Mouse (Mus musculus): Measurements from ENCODE around the gene Pbx1.

Gene Pbx1

GRCm38 (mm10) chr1:168295782-168296181 is 136.3 kb downstream of the Pbx1 start:
- no peak for DNase-seq

- DNase-seq, result no peak
Measured at GRCm38 (mm10) chr1:168293673-168294072, 138.4 kb downstream of the Pbx1 start.

- no peak for DNase-seq
Measured at GRCm38 (mm10) chr1:168292106-168292505, 140.0 kb downstream of the Pbx1 start.

GRCm38 (mm10) chr1:168291643-168292040 is 140.4 kb downstream of the Pbx1 start:
- no peak for DNase-seq

- no peak for DNase-seq
Measured at GRCm38 (mm10) chr1:168291001-168291642, 140.9 kb downstream of the Pbx1 start.

- DNase-seq, result no peak
Measured at GRCm38 (mm10) chr1:168290236-168290985, 141.7 kb downstream of the Pbx1 start.

- no peak for DNase-seq
Measured at GRCm38 (mm10) chr1:168288891-168289545, 143.1 kb downstream of the Pbx1 start.

- DNase-seq, result no peak
Measured at GRCm38 (mm10) chr1:168287843-168288591, 144.1 kb downstream of the Pbx1 start.

- DNase-seq, result no peak
Measured at GRCm38 (mm10) chr1:168286862-168287650, 145.0 kb downstream of the Pbx1 start.

- DNase-seq, result no peak
Measured at GRCm38 (mm10) chr1:168284566-168285141, 147.4 kb downstream of the Pbx1 start.

- no peak for DNase-seq
Measured at GRCm38 (mm10) chr1:168283841-168284565, 148.1 kb downstream of the Pbx1 start.

GRCm38 (mm10) chr1:168283421-168283820 is 148.6 kb downstream of the Pbx1 start:
- no peak for DNase-seq

- DNase-seq, result no peak
Measured at GRCm38 (mm10) chr1:168275678-168276077, 156.4 kb downstream of the Pbx1 start.

- DNase-seq, result no peak
Measured at GRCm38 (mm10) chr1:168274296-168274695, 157.8 kb downstream of the Pbx1 start.

- DNase-seq, result no peak
Measured at GRCm38 (mm10) chr1:168272091-168272490, 160.0 kb downstream of the Pbx1 start.

GRCm38 (mm10) chr1:168271207-168271606 is 160.9 kb downstream of the Pbx1 start:
- DNase-seq, result no peak

GRCm38 (mm10) chr1:168268751-168269623 is 163.1 kb downstream of the Pbx1 start:
- no peak for DNase-seq

GRCm38 (mm10) chr1:168268224-168268623 is 163.8 kb downstream of the Pbx1 start:
- DNase-seq, result no peak

GRCm38 (mm10) chr1:168265594-168266390 is 166.3 kb downstream of the Pbx1 start:
- DNase-seq, result no peak

Data from thymus, postnatal 4 days (tissue).